Mouse (Mus musculus) liver, embryonic 13.5 days (tissue): ENCODE measurements around the gene Hp. TPM values are rescaled to one million over a fixed set of nuclear protein-coding genes. Genes with fewer than 3 reads are reported as not detected.

Source experiments
- ATAC-seq: fragments of 200-750 bp; cut with Nextera tagmentation; 2 replicates; pipeline ENCODE4 v1.8.0; 2017; ENCODE audit warnings: low read depth, mild to moderate bottlenecking, moderate number of reproducible peaks, moderate library complexity
- DNase-seq: peaks from one replicate; pipeline ENCODE4 v3.0.0; 2022
- H3K27ac ChIP-seq: fragments of 300-500 bp; sonication (generic); 2 replicates; pipeline ENCODE4 v1.5.1; 2015; ENCODE audit warnings: moderate library complexity, mild to moderate bottlenecking, inconsistent platforms
- H3K27me3 ChIP-seq: fragments of 300-500 bp; sonication (generic); 2 replicates; pipeline ENCODE4 v1.6.1; 2015; ENCODE audit warnings: mild to moderate bottlenecking, inconsistent platforms
- H3K36me3 ChIP-seq: fragments of 300-500 bp; sonication (generic); 2 replicates; pipeline ENCODE4 v1.6.1; 2015; ENCODE audit warnings: mild to moderate bottlenecking, inconsistent platforms
- H3K4me1 ChIP-seq: fragments of 300-500 bp; sonication (generic); replicated peaks from 2 replicates; pipeline ENCODE4 v1.6.1; 2015; ENCODE audit warnings: inconsistent platforms
- H3K4me2 ChIP-seq: fragments of 300-500 bp; sonication (generic); 2 replicates; pipeline ENCODE4 v1.6.1; 2015; ENCODE audit warnings: inconsistent platforms, mild to moderate bottlenecking, moderate library complexity
- H3K4me3 ChIP-seq: fragments of 300-500 bp; sonication (generic); replicated peaks from 2 replicates; pipeline ENCODE4 v1.5.1; 2015; ENCODE audit warnings: mild to moderate bottlenecking, inconsistent platforms
- H3K9ac ChIP-seq: fragments of 300-500 bp; sonication (generic); 2 replicates; pipeline ENCODE4 v1.6.1; 2015; ENCODE audit warnings: mild to moderate bottlenecking, inconsistent platforms
- H3K9me3 ChIP-seq: fragments of 300-500 bp; sonication (generic); replicated peaks from 2 replicates; pipeline ENCODE4 v1.6.1; 2016; ENCODE audit warnings: inconsistent platforms
- WGBS: fragments of 180-500 bp; shearing (Covaris S2); methylation state at CpG from one replicate; pipeline ENCODE4 v1.1.7; 2015; ENCODE audit not compliant: insufficient replicate concordance; 5-methylcytosine and 5-hydroxymethylcytosine counted together
- polyA plus RNA-seq: library from polyadenylated mRNA; unstranded; fragments of >200 nt; fragmentation: Nextera tagmentation; extraction: Ambion mirVana; gene quantifications from 2 replicates; pipeline ENCODE4 v1.2.1, GENCODE M21; 2015

The Hp gene
- polyA plus RNA-seq, 1 experiment from 2014 or later: 16.7 TPM

DNA sequence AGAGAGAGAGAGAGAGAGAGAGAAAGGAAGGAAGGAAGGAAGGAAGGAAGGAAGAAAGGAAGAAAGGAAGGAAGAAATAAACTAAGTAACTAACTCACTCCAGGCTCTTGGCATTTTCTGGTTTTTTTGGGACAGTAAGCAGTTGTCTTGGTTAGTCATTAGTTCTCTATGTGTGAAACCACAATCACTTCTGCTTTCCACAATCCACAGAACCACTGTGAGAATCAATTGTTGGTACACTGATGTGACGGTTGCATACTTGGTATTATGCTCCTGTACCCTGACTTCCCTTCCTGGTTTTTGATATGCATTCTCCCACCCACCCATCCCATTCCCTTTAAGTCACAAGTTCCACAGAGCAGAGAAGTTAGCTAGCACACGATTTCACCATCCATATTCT is 15.1 kb downstream of the Hp start:
- H3K4me2 ChIP-seq: peak overlapping the region; percentile 90
- DNase-seq (no peak), ATAC-seq (no peak)
- no peak overlapping the region for H3K9ac ChIP-seq
- peak overlapping the region; percentile 97; the same call in 1 of the 2 replicates for H3K4me3 ChIP-seq
- 33% methylated on average over 2 of the region's 2 CpGs for WGBS
- H3K36me3 ChIP-seq: peaks cover 39% of the 10 kb centered on the region
- no peaks in the 10 kb centered on the region for H3K9me3 ChIP-seq
- no peaks in the 10 kb centered on the region for H3K27me3 ChIP-seq
- peaks cover 24% of the 10 kb centered on the region for H3K4me1 ChIP-seq
- H3K27ac ChIP-seq: no peak overlapping the region

- no peak overlapping the region for H3K9ac ChIP-seq
- peaks cover 100% of the 10 kb centered on the region for H3K36me3 ChIP-seq
- H3K27me3 ChIP-seq: no peaks in the 10 kb centered on the region
- H3K4me3 ChIP-seq: no peak overlapping the region
- ATAC-seq: no peak
- no peaks in the 10 kb centered on the region for H3K9me3 ChIP-seq
- H3K27ac ChIP-seq: no peak overlapping the region
- H3K4me2 ChIP-seq: no peak overlapping the region
- DNase-seq: no peak
- 38% methylated on average over 3 of the region's 3 CpGs for WGBS
- no peaks in the 10 kb centered on the region for H3K4me1 ChIP-seq
Observed at GRCm38 (mm10) chr8:109551663-109552062, 27.3 kb downstream of the Hp start.

GRCm38 (mm10) chr8:109544049-109544448 is 34.9 kb downstream of the Hp start:
- Histone ChIP-seq H3K4me3 (no peak overlapping the region), H3K27me3 (no peaks in the 10 kb centered on the region), H3K9me3 (no peaks in the 10 kb centered on the region), H3K4me2 (no peak overlapping the region), H3K27ac (no peak overlapping the region), H3K36me3 (peaks cover 27% of the 10 kb centered on the region), H3K4me1 (no peaks in the 10 kb centered on the region), H3K9ac (no peak overlapping the region)
- DNase-seq (no peak), ATAC-seq (no peak)
- WGBS: 15% methylated on average over 3 of the region's 3 CpGs

DNA sequence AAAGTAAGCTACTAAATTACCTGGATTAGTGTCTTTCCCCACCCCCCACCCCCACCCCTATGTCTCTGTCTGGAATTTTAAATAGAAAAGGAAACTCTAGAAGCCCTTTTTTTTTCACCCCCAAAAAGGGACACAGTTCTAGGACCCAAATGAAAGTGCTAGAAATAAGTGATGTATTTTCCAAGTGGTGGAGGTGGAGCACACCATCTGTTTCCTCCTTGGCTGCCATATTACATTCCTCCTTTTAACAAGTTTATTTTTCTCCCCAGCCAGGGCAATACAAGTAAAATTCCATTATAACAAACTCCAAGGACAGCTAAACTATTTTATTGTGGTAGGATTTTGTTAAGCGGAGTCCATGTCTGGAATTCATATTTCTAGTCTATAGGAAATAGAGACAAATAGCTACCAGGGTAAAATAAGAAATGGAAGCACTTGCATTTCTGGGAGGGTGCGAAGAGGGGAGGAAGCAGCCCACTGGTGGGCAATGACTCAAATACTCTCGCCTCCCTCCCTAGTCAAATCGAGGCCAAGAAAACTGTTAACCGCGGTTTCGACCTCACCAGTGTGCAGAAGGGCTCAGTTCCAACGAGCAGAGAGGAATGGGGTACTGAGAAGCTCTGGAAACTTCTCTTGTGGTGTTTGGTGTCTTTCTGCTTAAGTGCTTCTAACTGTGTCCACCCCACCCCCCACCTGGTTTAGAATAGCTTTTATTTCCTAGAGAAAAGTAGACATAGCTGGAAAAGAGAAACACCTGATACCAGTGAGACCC is 36.0 kb downstream of the Hp start:
- Histone ChIP-seq H3K36me3 (peaks cover 16% of the 10 kb centered on the region), H3K4me1 (no peaks in the 10 kb centered on the region), H3K27me3 (no peaks in the 10 kb centered on the region), H3K27ac (no peak overlapping the region), H3K4me2 (no peak overlapping the region), H3K9ac (no peak overlapping the region), H3K9me3 (no peaks in the 10 kb centered on the region), H3K4me3 (no peak overlapping the region)
- WGBS: 61% methylated on average over 8 of the region's 8 CpGs
- DNase-seq (no peak), ATAC-seq (no peak)

GRCm38 (mm10) chr8:109542165-109542564 is 36.8 kb downstream of the Hp start:
- no peak for ATAC-seq
- Histone ChIP-seq H3K27me3 (no peaks in the 10 kb centered on the region), H3K4me3 (no peak overlapping the region), H3K27ac (no peak overlapping the region), H3K4me1 (no peaks in the 10 kb centered on the region), H3K9ac (no peak overlapping the region), H3K4me2 (no peak overlapping the region), H3K9me3 (no peaks in the 10 kb centered on the region), H3K36me3 (peaks cover 8% of the 10 kb centered on the region)
- WGBS: 60% methylated on average over 5 of the region's 5 CpGs
- no peak for DNase-seq

- no peak overlapping the region for H3K9ac ChIP-seq
- ATAC-seq (peak; percentile 58; the same call in 1 of the 2 replicates), DNase-seq (peak; percentile 31)
- no peak overlapping the region for H3K27ac ChIP-seq
- H3K4me2 ChIP-seq: no peak overlapping the region
- H3K36me3 ChIP-seq: no peaks in the 10 kb centered on the region
- no peak overlapping the region for H3K4me3 ChIP-seq
- H3K4me1 ChIP-seq: no peaks in the 10 kb centered on the region
- no peaks in the 10 kb centered on the region for H3K27me3 ChIP-seq
- H3K9me3 ChIP-seq: no peaks in the 10 kb centered on the region
- 13% methylated on average over 5 of the region's 5 CpGs for WGBS
Observed at GRCm38 (mm10) chr8:109536703-109537102, 42.3 kb downstream of the Hp start.

DNA sequence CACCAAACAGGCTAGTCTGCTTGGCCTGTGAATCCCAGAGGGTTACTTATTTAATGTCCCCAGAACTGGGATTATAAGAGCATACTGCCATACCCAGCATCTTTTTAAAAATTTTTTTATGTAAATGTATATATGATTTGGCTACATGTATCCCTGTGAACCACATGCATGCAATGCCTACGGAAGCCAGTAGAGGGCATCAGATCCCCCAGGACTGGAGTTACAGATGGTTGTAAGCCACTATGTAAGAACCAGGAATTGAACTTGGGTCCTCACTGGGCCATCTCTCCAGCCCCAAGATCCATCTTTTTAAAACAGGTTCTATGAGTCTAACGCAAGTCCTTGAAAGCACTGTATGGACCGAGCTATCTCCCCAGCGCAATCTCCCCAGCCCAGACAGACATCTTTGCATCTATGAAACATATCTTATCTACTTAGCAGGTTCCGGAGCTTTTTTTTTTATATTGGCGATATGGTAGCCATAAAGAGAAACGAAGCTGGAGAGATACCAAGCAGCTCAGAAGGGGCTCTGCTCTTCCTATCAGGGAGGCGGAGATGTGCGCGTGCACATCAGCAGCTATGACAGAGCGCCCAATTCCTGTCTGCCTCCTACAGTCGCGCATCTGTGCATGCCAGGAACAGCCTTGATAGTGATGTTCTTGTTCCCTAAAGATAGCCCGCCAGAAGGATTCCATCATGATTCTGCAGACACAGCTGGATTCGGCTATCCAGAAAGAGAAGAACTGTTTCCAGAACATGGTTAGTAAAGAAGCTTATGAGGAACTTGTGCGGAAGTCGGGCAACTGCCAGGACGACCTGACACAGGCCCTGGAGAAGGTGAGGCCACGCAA is 43.6 kb downstream of the Hp start:
- DNase-seq: peak; percentile 24

More for the DNA sequence above, 43.6 kb downstream of the Hp start:
- Histone ChIP-seq H3K9ac (no peak overlapping the region), H3K27me3 (no peaks in the 10 kb centered on the region), H3K4me3 (no peak overlapping the region), H3K36me3 (no peaks in the 10 kb centered on the region), H3K4me1 (no peaks in the 10 kb centered on the region), H3K9me3 (no peaks in the 10 kb centered on the region), H3K27ac (no peak overlapping the region), H3K4me2 (no peak overlapping the region)
- ATAC-seq: no peak
- WGBS: 68% methylated on average over 19 of the region's 19 CpGs

Other genes starting within 250 kb of the Hp start
- not detected in 2 replicates for gene Pmfbp1, start 85.1 kb downstream of the Hp start, polyA plus RNA-seq
- gene Dhx38, start 13.3 kb downstream of the Hp start, polyA plus RNA-seq: 12.5 and 14.4 TPM in 2 replicates
- 11.8 and 13.4 TPM in 2 replicates for gene Txnl4b, start 13.3 kb downstream of the Hp start, polyA plus RNA-seq
- 25.9 and 26.5 TPM in 2 replicates for gene Dhodh, start 29.5 kb upstream of the Hp start, polyA plus RNA-seq
- 0.58 and 0.85 TPM in 2 replicates for gene Pkd1l3, start 35.3 kb upstream of the Hp start, polyA plus RNA-seq
- gene Ist1, start 114.1 kb upstream of the Hp start, polyA plus RNA-seq: 35.8 and 44.2 TPM in 2 replicates
- gene Zfp821, start 126.4 kb upstream of the Hp start, polyA plus RNA-seq: 5.4 and 6.0 TPM in 2 replicates
- gene Atxn1l, start 158.6 kb upstream of the Hp start, polyA plus RNA-seq: 2.9 and 3.0 TPM in 2 replicates
- gene Ap1g1, start 199.4 kb upstream of the Hp start, polyA plus RNA-seq: 13.4 and 18.5 TPM in 2 replicates